Mouse (Mus musculus): ENCODE data around the gene Fam186a. TPM values are rescaled to one million over a fixed set of nuclear protein-coding genes. Genes with fewer than 3 reads are reported as not detected.
"Not testable (repeated sequence)": the region's sequence is repeated elsewhere in the genome, so short reads cannot be mapped to it uniquely, and the experiment has no call there.

Gene Fam186a
- polyA plus RNA-seq, 1 experiment from 2014 or later: not detected

DNA sequence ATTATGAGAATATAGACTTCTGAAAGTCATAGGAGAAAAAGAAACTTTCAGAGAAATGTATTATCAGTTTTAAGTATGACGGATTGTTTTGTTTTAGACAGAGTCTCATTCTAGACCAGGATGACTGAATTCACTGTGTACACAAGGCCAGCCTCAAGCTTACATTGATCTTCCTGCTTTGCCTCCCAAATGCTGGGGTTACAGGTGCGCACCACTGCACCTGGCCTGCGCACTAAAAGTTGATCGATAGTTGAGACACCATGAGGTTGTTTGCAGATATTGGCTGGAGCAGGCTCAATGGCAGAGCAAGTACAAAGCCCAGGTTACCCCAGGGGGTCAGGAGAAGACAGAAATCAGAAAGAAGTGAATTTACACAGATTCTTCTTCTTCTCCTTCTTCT is 55.1 kb downstream of the Fam186a start:
- no peak overlapping the region for H3K9ac ChIP-seq (ENCODE audit: low read length)
- no peak overlapping the region for H3K4me2 ChIP-seq (ENCODE audit: low read depth, low read length, severe bottlenecking)
- ATAC-seq (replicated peaks; ENCODE audit: low FRiP score) (no peak), DNase-seq (ENCODE audit: low spot score) (no peak)
- WGBS: 97% methylated on average over 4 of the region's 4 CpGs
- no peak overlapping the region for H3K4me3 ChIP-seq (ENCODE audit: low read depth, low read length)
- H3K9me3 ChIP-seq (ENCODE audit: control insufficient read depth, low read length): no peaks in the 10 kb centered on the region
- H3K27ac ChIP-seq (ENCODE audit: low read depth, low read length): no peak overlapping the region
- no peaks in the 10 kb centered on the region for H3K4me1 ChIP-seq (replicated peaks; ENCODE audit: control insufficient read depth, insufficient read depth, low read length)
- no peaks in the 10 kb centered on the region for H3K36me3 ChIP-seq (ENCODE audit: control insufficient read depth, insufficient read depth, low read length)
- no peaks in the 10 kb centered on the region for H3K27me3 ChIP-seq (ENCODE audit: control insufficient read depth, insufficient read depth, low read length)

DNA sequence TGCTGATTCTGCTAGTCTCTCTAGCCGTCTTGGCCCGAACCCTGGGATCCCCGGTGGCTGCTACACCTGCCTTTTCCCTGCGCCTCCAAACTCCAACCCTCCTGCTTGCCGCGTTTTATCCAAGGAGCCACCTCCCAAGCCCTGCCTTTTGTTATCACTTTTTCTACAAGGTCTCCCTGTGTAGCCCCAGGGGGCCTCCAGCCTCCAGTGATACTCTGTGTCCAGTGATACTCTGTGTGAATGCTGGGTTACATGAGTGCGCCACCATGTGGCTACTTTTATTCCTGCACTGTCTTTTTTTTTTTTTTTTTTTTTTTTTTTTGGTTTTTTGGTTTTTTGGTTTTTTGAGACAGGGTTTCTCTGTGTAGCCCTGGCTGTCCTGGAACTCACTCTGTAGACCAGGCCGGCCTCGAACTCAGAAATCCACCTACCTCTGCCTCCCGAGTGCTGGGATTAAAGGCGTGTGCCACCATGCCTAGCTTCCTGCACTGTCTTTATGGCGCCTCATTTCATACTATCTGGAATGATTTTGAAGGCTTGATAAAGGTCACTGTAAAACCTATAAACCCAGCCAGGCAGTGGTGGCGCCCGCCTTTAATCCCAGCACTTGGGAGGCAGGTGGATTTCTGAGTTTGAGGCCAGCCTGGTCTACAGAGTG is 57.4 kb downstream of the Fam186a start:
- H3K36me3 ChIP-seq (ENCODE audit: control insufficient read depth, insufficient read depth, low read length); H3K27ac ChIP-seq (ENCODE audit: low read depth, low read length); H3K9me3 ChIP-seq (ENCODE audit: control insufficient read depth, low read length); H3K4me3 ChIP-seq (ENCODE audit: low read depth, low read length); H3K4me2 ChIP-seq (ENCODE audit: low read depth, low read length, severe bottlenecking); H3K4me1 ChIP-seq (replicated peaks; ENCODE audit: control insufficient read depth, insufficient read depth, low read length); ATAC-seq (replicated peaks; ENCODE audit: low FRiP score); H3K27me3 ChIP-seq (ENCODE audit: control insufficient read depth, insufficient read depth, low read length); H3K9ac ChIP-seq (ENCODE audit: low read length): not testable (repeated sequence)
- peak; percentile 65 for DNase-seq (ENCODE audit: low spot score)
- WGBS: 43% methylated on average over 14 of the region's 14 CpGs

DNA sequence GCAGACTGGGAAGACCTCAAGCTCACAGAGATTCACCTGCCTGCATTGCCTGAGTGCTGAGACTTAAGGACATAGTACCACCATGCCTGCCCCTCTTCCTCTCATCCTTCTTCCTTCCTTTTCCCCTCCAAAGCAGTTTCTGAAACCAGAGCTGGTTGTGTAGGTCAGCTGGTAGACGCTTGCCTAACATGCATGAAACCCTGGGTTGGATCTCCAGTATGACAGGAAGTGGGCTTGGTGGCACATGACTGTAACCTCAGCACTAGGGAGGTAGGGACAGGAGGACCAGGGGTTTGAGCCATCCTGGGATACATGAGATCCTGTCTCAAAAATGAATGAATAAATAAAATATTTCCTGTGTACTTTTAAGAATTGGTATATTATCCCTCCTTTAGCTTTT is 59.3 kb downstream of the Fam186a start:
- ATAC-seq (replicated peaks; ENCODE audit: low FRiP score) (no peak), DNase-seq (ENCODE audit: low spot score) (no peak)
- H3K27ac ChIP-seq (ENCODE audit: low read depth, low read length): no peak overlapping the region
- H3K36me3 ChIP-seq (ENCODE audit: control insufficient read depth, insufficient read depth, low read length): no peaks in the 10 kb centered on the region
- H3K4me3 ChIP-seq (ENCODE audit: low read depth, low read length): no peak overlapping the region
- no peaks in the 10 kb centered on the region for H3K9me3 ChIP-seq (ENCODE audit: control insufficient read depth, low read length)
- 77% methylated on average over 1 of the region's 1 CpGs for WGBS
- H3K4me2 ChIP-seq (ENCODE audit: low read depth, low read length, severe bottlenecking): no peak overlapping the region
- no peaks in the 10 kb centered on the region; the same call in 1 of the 2 replicates for H3K4me1 ChIP-seq (replicated peaks; ENCODE audit: control insufficient read depth, insufficient read depth, low read length)
- no peaks in the 10 kb centered on the region for H3K27me3 ChIP-seq (ENCODE audit: control insufficient read depth, insufficient read depth, low read length)
- no peak overlapping the region for H3K9ac ChIP-seq (ENCODE audit: low read length)

DNA sequence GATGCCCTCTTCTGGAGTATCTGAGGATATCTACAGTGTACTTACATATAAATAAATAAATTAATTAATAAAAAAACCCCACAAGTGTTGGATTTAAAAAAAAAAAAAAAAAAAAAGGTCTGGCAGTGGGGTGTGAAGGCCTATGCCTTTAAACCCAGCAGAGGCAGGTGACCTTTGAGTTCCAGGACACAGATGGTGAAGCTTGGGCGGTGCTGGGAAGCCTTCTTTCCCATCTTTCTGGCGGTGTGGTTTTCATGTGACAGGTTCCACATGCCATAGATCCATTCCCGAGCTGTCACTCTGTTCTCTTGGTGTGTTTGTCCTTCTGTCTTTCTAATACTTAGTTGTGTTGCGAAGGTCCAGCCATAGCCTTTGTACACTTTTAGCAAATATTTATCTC is 59.8 kb downstream of the Fam186a start:
- Histone ChIP-seq H3K36me3 (ENCODE audit: control insufficient read depth, insufficient read depth, low read length) (no peaks in the 10 kb centered on the region), H3K4me1 (replicated peaks; ENCODE audit: control insufficient read depth, insufficient read depth, low read length) (no peaks in the 10 kb centered on the region; the same call in 1 of the 2 replicates), H3K4me3 (ENCODE audit: low read depth, low read length) (no peak overlapping the region), H3K27ac (ENCODE audit: low read depth, low read length) (no peak overlapping the region), H3K4me2 (ENCODE audit: low read depth, low read length, severe bottlenecking) (no peak overlapping the region), H3K27me3 (ENCODE audit: control insufficient read depth, insufficient read depth, low read length) (no peaks in the 10 kb centered on the region), H3K9me3 (ENCODE audit: control insufficient read depth, low read length) (no peaks in the 10 kb centered on the region), H3K9ac (ENCODE audit: low read length) (no peak overlapping the region)
- ATAC-seq (replicated peaks; ENCODE audit: low FRiP score) (no peak), DNase-seq (ENCODE audit: low spot score) (no peak)
- 89% methylated on average over 4 of the region's 4 CpGs for WGBS

DNA sequence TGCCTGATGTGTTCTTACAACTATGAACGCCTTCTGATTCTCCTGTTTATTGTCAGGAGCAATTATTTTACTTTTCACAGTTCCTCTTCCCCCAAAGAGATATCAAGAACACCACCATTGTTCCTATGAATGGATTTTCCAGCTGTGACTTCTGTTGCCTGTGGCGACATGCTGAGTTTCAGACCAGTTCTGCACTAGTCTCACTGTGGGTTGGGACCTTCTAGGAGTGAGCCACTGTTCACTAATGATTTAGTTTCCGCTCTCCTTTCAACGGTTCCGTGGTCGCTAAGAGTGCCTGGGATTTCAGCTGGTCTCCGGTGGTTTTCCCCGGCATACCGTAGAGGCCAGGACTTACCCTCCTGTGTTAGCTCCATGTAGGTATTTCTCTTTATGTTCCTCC is 62.0 kb downstream of the Fam186a start:
- Histone ChIP-seq H3K27ac (ENCODE audit: low read depth, low read length) (no peak overlapping the region), H3K4me3 (ENCODE audit: low read depth, low read length) (no peak overlapping the region), H3K36me3 (ENCODE audit: control insufficient read depth, insufficient read depth, low read length) (no peaks in the 10 kb centered on the region), H3K9ac (ENCODE audit: low read length) (no peak overlapping the region), H3K27me3 (ENCODE audit: control insufficient read depth, insufficient read depth, low read length) (no peaks in the 10 kb centered on the region), H3K4me1 (replicated peaks; ENCODE audit: control insufficient read depth, insufficient read depth, low read length) (no peaks in the 10 kb centered on the region; the same call in 1 of the 2 replicates), H3K4me2 (ENCODE audit: low read depth, low read length, severe bottlenecking) (no peak overlapping the region), H3K9me3 (ENCODE audit: control insufficient read depth, low read length) (no peaks in the 10 kb centered on the region)
- DNase-seq (ENCODE audit: low spot score) (no peak), ATAC-seq (replicated peaks; ENCODE audit: low FRiP score) (no peak)
- WGBS: 80% methylated on average over 9 of the region's 9 CpGs

DNA sequence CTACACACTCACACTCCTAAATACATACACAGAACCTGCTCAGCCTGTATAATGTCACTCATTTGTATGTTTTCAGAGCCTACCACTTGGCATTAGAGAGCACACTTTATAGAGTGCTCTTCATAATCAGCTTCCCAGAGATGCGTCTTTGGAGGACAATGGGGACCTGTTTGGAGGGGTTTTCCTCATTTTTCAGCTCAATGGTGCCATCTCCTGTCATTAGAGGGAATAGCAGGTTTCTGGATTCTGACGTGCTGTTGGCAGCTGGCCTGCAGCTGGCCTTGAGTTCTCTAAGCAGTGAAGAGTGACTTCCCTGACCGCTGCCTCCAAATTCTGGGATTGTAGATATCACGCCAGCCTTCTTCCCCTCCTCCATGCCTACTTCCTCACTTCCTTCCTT is 62.5 kb downstream of the Fam186a start:
- no peak overlapping the region for H3K9ac ChIP-seq (ENCODE audit: low read length)
- peak; percentile 79 for DNase-seq (ENCODE audit: low spot score)
- H3K27ac ChIP-seq (ENCODE audit: low read depth, low read length): no peak overlapping the region
- no peaks in the 10 kb centered on the region for H3K9me3 ChIP-seq (ENCODE audit: control insufficient read depth, low read length)
- H3K27me3 ChIP-seq (ENCODE audit: control insufficient read depth, insufficient read depth, low read length): no peaks in the 10 kb centered on the region
- 0 out of 2 replicates have a peak, but pooled peaks have one; percentile 67 for ATAC-seq (replicated peaks; ENCODE audit: low FRiP score)
- H3K4me2 ChIP-seq (ENCODE audit: low read depth, low read length, severe bottlenecking): no peak overlapping the region
- H3K36me3 ChIP-seq (ENCODE audit: control insufficient read depth, insufficient read depth, low read length): no peaks in the 10 kb centered on the region
- no peak overlapping the region for H3K4me3 ChIP-seq (ENCODE audit: low read depth, low read length)
- H3K4me1 ChIP-seq (replicated peaks; ENCODE audit: control insufficient read depth, insufficient read depth, low read length): no peaks in the 10 kb centered on the region; the same call in 1 of the 2 replicates
- WGBS: 12% methylated on average over 4 of the region's 4 CpGs

DNA sequence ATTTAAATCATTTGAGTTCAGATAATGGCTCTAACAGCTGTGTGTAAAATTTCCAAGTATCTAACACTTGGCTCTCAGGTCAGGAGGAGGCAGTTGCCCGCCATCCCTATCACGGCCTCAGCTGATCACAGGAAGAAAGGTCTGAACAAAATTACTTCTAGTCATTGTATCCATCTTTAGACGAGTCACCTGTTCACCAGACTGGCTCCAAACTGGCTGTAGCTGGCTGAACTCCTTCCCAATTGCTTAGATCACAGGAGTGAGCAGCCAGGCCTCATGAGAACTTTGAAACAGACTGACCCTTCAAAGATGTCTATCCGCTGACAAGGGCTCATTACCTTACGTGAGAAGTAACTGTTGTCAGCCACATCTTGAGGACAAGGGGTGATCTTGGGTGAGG is 63.6 kb downstream of the Fam186a start:
- no peaks in the 10 kb centered on the region for H3K27me3 ChIP-seq (ENCODE audit: control insufficient read depth, insufficient read depth, low read length)
- H3K27ac ChIP-seq (ENCODE audit: low read depth, low read length): no peak overlapping the region
- H3K9me3 ChIP-seq (ENCODE audit: control insufficient read depth, low read length): no peaks in the 10 kb centered on the region
- 90% methylated on average over 5 of the region's 5 CpGs for WGBS
- ATAC-seq (replicated peaks; ENCODE audit: low FRiP score): no peak
- H3K4me2 ChIP-seq (ENCODE audit: low read depth, low read length, severe bottlenecking): no peak overlapping the region
- H3K36me3 ChIP-seq (ENCODE audit: control insufficient read depth, insufficient read depth, low read length): no peaks in the 10 kb centered on the region
- H3K4me3 ChIP-seq (ENCODE audit: low read depth, low read length): no peak overlapping the region
- no peaks in the 10 kb centered on the region; the same call in 1 of the 2 replicates for H3K4me1 ChIP-seq (replicated peaks; ENCODE audit: control insufficient read depth, insufficient read depth, low read length)
- no peak for DNase-seq (ENCODE audit: low spot score)
- H3K9ac ChIP-seq (ENCODE audit: low read length): no peak overlapping the region

DNA sequence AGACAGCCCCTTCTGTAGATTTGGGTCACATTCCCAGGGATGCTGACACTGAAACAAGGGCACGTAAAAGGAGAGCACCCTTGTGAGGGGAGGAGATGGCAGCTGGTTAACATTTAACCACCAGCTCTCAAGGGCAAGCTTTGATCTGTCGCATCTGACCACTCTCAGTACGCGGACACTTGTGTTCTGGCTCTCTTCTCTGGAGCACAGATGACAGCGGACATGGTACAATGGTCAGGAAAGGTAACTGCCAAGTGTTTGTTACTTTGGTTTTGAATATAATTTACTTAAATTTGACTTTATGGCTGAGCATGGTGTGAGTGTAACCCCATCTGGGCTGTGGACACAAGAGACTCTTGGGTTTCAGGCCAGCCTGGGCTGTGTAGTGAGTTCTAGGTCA is 64.1 kb downstream of the Fam186a start:
- DNase-seq (ENCODE audit: low spot score) (no peak), ATAC-seq (replicated peaks; ENCODE audit: low FRiP score) (no peak)
- 91% methylated on average over 5 of the region's 5 CpGs for WGBS
- Histone ChIP-seq H3K4me1 (replicated peaks; ENCODE audit: control insufficient read depth, insufficient read depth, low read length) (no peaks in the 10 kb centered on the region; the same call in 1 of the 2 replicates), H3K27me3 (ENCODE audit: control insufficient read depth, insufficient read depth, low read length) (no peaks in the 10 kb centered on the region), H3K4me3 (ENCODE audit: low read depth, low read length) (no peak overlapping the region), H3K9me3 (ENCODE audit: control insufficient read depth, low read length) (no peaks in the 10 kb centered on the region), H3K4me2 (ENCODE audit: low read depth, low read length, severe bottlenecking) (no peak overlapping the region), H3K36me3 (ENCODE audit: control insufficient read depth, insufficient read depth, low read length) (no peaks in the 10 kb centered on the region), H3K9ac (ENCODE audit: low read length) (no peak overlapping the region), H3K27ac (ENCODE audit: low read depth, low read length) (no peak overlapping the region)

DNA sequence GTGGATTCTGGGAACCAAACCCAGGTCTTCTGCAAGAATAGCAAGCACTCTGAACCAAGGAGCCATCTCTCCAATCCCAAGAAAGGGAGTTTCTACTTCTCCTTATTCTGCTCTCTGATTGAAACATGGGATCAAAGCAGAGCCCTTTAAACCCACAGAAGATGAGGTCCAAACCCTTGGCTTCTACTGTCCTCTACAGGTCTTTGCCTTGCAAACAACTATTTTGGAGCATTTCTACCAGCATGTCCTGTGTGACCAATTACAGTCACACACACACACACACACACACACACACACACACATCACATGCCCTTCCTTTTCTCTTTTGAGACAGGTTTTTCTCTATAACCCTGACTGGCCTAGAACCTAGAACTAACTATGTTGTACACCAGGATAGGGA is 70.2 kb downstream of the Fam186a start:
- ATAC-seq (replicated peaks; ENCODE audit: low FRiP score): no peak
- Histone ChIP-seq H3K9me3 (ENCODE audit: control insufficient read depth, low read length) (no peaks in the 10 kb centered on the region), H3K9ac (ENCODE audit: low read length) (no peak overlapping the region), H3K4me2 (ENCODE audit: low read depth, low read length, severe bottlenecking) (no peak overlapping the region), H3K27me3 (ENCODE audit: control insufficient read depth, insufficient read depth, low read length) (no peaks in the 10 kb centered on the region), H3K36me3 (ENCODE audit: control insufficient read depth, insufficient read depth, low read length) (no peaks in the 10 kb centered on the region), H3K4me3 (ENCODE audit: low read depth, low read length) (no peak overlapping the region), H3K27ac (ENCODE audit: low read depth, low read length) (no peak overlapping the region), H3K4me1 (replicated peaks; ENCODE audit: control insufficient read depth, insufficient read depth, low read length) (no peaks in the 10 kb centered on the region)
- no peak for DNase-seq (ENCODE audit: low spot score)

All from forebrain, embryonic 11.5 days (tissue).